Mouse (Mus musculus): ENCODE data around the gene Ucn2.

DNA sequence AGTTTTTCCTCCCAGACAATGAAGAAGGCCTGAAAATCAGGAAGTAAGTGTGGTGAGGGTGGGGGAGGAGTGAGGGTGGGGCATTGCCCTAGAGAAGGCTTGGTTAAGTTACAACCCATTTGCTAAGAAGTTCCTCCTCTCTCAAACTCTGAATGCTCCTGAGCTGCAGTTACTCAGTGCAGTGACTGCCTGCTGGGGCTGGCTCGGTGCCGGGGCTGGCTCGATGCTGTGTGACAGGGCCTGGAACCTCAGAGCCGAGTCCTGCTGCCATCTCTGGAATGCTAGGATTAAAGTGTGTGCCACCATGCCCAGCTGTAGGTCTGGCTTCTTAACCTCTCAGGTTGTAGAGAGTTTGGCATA lies 13.3 kb downstream of the Ucn2 start:
- TF ChIP-seq CTCF (IDR thresholded peaks at IDR 0.05; ENCODE audit: control insufficient read depth, insufficient read depth, insufficient read length) = no peak
- no peak for TF ChIP-seq MYOD1 (IDR thresholded peaks at IDR 0.05; ENCODE audit: control insufficient read depth, insufficient read length, low read depth)
- TF ChIP-seq USF1 (IDR thresholded peaks at IDR 0.05; ENCODE audit: low read depth) = no peak
- TF ChIP-seq MAX (IDR thresholded peaks at IDR 0.05) = no peak
- no peak for TF ChIP-seq CEBPB (IDR thresholded peaks at IDR 0.05; ENCODE audit: low read depth)
